Mouse (Mus musculus): Measurements from ENCODE around the gene Nrg3. TPM values are rescaled to one million over a fixed set of nuclear protein-coding genes. Genes with fewer than 3 reads are reported as not detected.

The Nrg3 gene
- polyA plus RNA-seq, 1 experiment from 2014 or later = 17.0 TPM

DNA sequence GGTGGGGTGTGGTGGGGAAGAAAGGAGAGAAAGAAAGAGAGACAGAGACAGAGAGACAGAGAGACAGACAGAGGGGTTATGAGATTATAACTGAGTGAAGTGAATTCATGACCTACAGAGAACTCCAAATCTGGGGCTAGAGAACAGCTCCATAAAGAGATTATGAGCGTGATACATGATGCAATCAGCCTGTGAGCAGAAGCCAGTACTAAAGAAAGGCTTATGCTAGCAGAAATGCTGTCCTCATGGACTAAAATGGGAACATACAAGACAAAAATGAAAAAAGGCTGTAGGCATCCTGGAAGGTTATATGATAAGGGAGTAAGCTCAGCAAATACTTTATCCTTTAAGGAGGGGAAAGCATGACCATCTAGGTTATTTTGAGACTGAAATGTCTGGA, 99.7 kb downstream of the Nrg3 start:
- ATAC-seq (ENCODE audit: low FRiP score) = no peak
- Histone ChIP-seq H3K9ac (replicated peaks) (no peak overlapping the region), H3K36me3 (no peaks in the 10 kb centered on the region), H3K27me3 (replicated peaks) (no peaks in the 10 kb centered on the region), H3K4me2 (no peak overlapping the region), H3K4me1 (no peaks in the 10 kb centered on the region), H3K27ac (replicated peaks) (no peak overlapping the region), H3K9me3 (replicated peaks) (no peaks in the 10 kb centered on the region), H3K4me3 (replicated peaks) (no peak overlapping the region)
- WGBS = 71% methylated on average over 1 of the region's 1 CpGs

DNA sequence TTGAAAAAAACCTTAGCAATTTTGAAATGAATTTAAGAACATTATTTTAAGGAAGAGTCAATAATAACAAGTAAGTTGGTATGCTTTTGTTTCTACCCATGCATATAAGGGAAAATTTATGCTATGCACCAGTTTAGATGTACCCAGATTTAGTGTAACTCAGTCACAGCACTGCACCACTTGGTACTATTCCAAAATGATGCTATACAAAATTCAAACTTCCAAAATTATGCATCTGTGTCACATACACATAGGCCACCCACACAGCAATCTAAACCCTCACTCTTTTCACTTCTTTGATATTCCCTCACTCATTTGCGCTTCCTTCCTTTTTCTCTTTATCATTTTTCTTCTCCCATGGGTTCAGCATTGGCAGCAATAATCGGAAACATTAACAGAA, 116.6 kb downstream of the Nrg3 start:
- Histone ChIP-seq H3K27me3 (replicated peaks) (no peaks in the 10 kb centered on the region), H3K4me3 (replicated peaks) (no peak overlapping the region), H3K4me1 (no peaks in the 10 kb centered on the region), H3K27ac (replicated peaks) (no peak overlapping the region), H3K9me3 (replicated peaks) (no peaks in the 10 kb centered on the region), H3K4me2 (no peak overlapping the region), H3K36me3 (no peaks in the 10 kb centered on the region), H3K9ac (replicated peaks) (no peak overlapping the region)
- 75% methylated on average over 2 of the region's 2 CpGs for WGBS
- ATAC-seq (ENCODE audit: low FRiP score) = no peak

GRCm38 (mm10) chr14:39351979-39352737, 120.7 kb downstream of the Nrg3 start:
- ATAC-seq (ENCODE audit: low FRiP score) = no peak
- Histone ChIP-seq H3K27ac (replicated peaks) (no peak overlapping the region), H3K4me2 (no peak overlapping the region), H3K4me1 (no peaks in the 10 kb centered on the region), H3K9me3 (replicated peaks) (no peaks in the 10 kb centered on the region), H3K4me3 (replicated peaks) (no peak overlapping the region), H3K9ac (replicated peaks) (no peak overlapping the region), H3K27me3 (replicated peaks) (no peaks in the 10 kb centered on the region), H3K36me3 (no peaks in the 10 kb centered on the region)
- WGBS = 82% methylated on average over 4 of the region's 4 CpGs

- 56% methylated on average over 4 of the region's 4 CpGs for WGBS
- H3K27ac ChIP-seq (replicated peaks) = no peak overlapping the region
- no peaks in the 10 kb centered on the region for H3K9me3 ChIP-seq (replicated peaks)
- no peak overlapping the region for H3K9ac ChIP-seq (replicated peaks)
- no peaks in the 10 kb centered on the region for H3K27me3 ChIP-seq (replicated peaks)
- peak; percentile 91 for ATAC-seq (ENCODE audit: low FRiP score)
- H3K4me3 ChIP-seq (replicated peaks) = no peak overlapping the region
- H3K4me1 ChIP-seq = no peaks in the 10 kb centered on the region; the same call in 1 of the 2 replicates
- H3K4me2 ChIP-seq = no peak overlapping the region
- no peaks in the 10 kb centered on the region for H3K36me3 ChIP-seq
These were observed 155.3 kb downstream of the Nrg3 start for GRCm38 (mm10) chr14:39317424-39318110.

GRCm38 (mm10) chr14:39314111-39314510, 158.8 kb downstream of the Nrg3 start:
- Histone ChIP-seq H3K9me3 (replicated peaks) (no peaks in the 10 kb centered on the region), H3K27ac (replicated peaks) (no peak overlapping the region), H3K9ac (replicated peaks) (no peak overlapping the region), H3K4me2 (no peak overlapping the region), H3K36me3 (no peaks in the 10 kb centered on the region), H3K4me3 (replicated peaks) (no peak overlapping the region), H3K4me1 (no peaks in the 10 kb centered on the region; the same call in 1 of the 2 replicates), H3K27me3 (replicated peaks) (no peaks in the 10 kb centered on the region)
- no peak for ATAC-seq (ENCODE audit: low FRiP score)

DNA sequence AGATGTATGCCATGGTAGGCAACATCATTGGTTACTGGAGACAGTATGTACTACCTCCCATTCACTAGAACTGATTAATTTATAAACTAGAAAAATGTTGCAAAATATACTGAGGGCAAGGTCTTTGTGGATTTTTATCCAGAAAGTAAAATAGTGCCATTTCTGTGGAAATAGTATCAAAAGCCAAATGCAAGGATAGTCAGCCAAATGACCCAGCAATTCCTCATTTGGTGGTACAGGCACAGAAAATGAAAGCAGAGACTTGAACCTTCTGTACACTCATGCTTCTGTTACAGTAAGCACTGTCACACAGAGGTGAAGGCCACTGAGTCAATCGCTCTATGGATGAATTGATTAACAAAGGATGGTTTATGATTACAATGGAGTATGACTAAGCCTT, 207.8 kb downstream of the Nrg3 start:
- no peak overlapping the region for H3K27ac ChIP-seq (replicated peaks)
- H3K36me3 ChIP-seq = no peaks in the 10 kb centered on the region
- no peak overlapping the region for H3K9ac ChIP-seq (replicated peaks)
- H3K4me1 ChIP-seq = no peaks in the 10 kb centered on the region
- no peaks in the 10 kb centered on the region for H3K27me3 ChIP-seq (replicated peaks)
- no peaks in the 10 kb centered on the region for H3K9me3 ChIP-seq (replicated peaks)
- WGBS = 88% methylated on average over 1 of the region's 1 CpGs
- H3K4me2 ChIP-seq = no peak overlapping the region
- no peak overlapping the region for H3K4me3 ChIP-seq (replicated peaks)
- ATAC-seq (ENCODE audit: low FRiP score) = no peak

DNA sequence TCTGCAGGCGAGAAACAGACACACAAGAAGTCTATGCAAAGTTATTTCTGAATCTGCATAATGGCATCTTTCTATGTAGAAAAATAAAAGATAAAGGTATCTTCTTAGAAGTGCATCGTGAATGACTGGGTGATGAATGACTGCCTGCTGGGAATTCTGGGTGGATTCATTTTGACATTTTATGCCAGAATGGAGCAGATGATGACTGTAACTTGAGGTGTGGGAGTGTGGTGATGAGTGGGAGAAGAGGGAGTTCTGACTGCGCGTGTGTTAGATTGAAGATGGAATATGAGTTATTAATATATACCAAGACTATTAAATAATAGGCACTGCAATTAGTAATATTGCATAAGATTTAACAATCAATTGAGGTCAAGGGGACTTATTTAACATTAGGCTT, 208.5 kb downstream of the Nrg3 start:
- whole genome bisulfite sequencing = 91% methylated on average over 4 of the region's 4 CpGs
- no peak overlapping the region for H3K9ac ChIP-seq (replicated peaks)
- no peak overlapping the region for H3K4me3 ChIP-seq (replicated peaks)
- no peak for ATAC-seq (ENCODE audit: low FRiP score)
- no peaks in the 10 kb centered on the region for H3K36me3 ChIP-seq
- no peak overlapping the region for H3K27ac ChIP-seq (replicated peaks)
- no peaks in the 10 kb centered on the region for H3K4me1 ChIP-seq
- H3K9me3 ChIP-seq (replicated peaks) = no peaks in the 10 kb centered on the region
- no peak overlapping the region for H3K4me2 ChIP-seq
- no peaks in the 10 kb centered on the region for H3K27me3 ChIP-seq (replicated peaks)

DNA sequence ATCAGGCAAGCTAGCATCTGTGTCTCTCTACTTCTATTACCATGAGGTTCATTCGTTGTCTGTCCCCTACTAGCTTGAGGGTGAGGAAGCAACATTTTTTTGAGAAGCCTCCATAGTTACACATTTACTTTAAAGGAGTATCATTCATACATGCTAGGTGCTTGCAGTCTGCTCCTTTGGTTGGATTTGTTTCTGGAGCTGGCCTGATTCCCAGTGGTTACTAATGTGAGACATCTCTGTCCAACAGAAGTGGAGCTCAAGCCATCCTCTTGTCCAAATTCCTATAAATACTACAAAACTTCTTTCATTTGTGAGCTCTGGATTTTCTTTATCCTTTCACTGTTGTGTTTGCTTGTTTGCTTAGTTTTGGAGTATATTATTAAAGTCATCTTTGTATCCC, 211.9 kb downstream of the Nrg3 start:
- 94% methylated on average over 1 of the region's 1 CpGs for WGBS
- no peak overlapping the region for H3K4me3 ChIP-seq (replicated peaks)
- no peaks in the 10 kb centered on the region for H3K36me3 ChIP-seq
- no peak overlapping the region for H3K9ac ChIP-seq (replicated peaks)
- no peak overlapping the region for H3K27ac ChIP-seq (replicated peaks)
- no peaks in the 10 kb centered on the region for H3K4me1 ChIP-seq
- H3K4me2 ChIP-seq = no peak overlapping the region
- ATAC-seq (ENCODE audit: low FRiP score) = no peak
- H3K27me3 ChIP-seq (replicated peaks) = no peaks in the 10 kb centered on the region
- H3K9me3 ChIP-seq (replicated peaks) = no peaks in the 10 kb centered on the region

DNA sequence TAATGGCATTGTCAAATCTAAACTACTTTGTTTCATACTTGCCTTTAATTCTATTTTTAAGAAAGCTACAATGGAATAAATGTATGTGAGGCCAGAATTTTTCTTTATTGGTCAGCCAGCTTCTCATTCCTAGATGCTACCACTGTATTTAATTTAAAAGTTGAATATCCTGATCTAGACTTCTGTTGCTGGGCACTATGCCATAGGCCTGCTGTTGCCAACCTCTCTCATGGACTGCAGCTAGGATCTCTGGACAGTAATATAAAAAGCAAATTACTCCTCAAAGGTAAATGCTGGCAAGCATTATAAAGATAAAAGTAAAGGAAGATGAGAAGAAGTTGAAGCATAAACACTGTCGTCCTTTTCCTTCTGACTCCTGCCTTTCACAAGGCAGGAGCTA, 217.5 kb downstream of the Nrg3 start:
- Histone ChIP-seq H3K36me3 (no peaks in the 10 kb centered on the region), H3K27me3 (replicated peaks) (no peaks in the 10 kb centered on the region), H3K9ac (replicated peaks) (no peak overlapping the region), H3K27ac (replicated peaks) (no peak overlapping the region), H3K4me1 (no peaks in the 10 kb centered on the region), H3K4me3 (replicated peaks) (no peak overlapping the region), H3K9me3 (replicated peaks) (no peaks in the 10 kb centered on the region), H3K4me2 (no peak overlapping the region)
- 46% methylated on average over 1 of the region's 1 CpGs for WGBS
- no peak for ATAC-seq (ENCODE audit: low FRiP score)

DNA sequence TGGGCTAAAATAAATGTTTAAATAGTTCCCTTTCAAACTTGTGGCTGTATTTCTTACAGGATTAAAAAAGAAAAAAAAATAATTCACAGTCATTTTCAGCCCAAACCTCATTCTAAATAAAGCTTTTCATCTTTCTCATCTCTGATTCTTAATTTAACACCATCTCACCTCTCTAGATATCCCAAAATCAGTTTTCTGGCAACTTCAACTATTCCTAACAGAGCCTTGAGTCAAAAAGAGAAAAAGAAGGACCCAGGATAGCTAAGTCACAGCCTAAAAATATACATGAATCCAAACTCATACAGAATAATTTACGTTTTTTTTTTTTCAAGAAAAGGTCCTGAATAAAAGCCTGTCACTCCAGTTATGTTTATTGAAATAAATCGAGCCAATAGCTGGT, 232.6 kb downstream of the Nrg3 start:
- no peak for ATAC-seq (ENCODE audit: low FRiP score)
- Histone ChIP-seq H3K27ac (replicated peaks) (no peak overlapping the region), H3K4me1 (no peaks in the 10 kb centered on the region), H3K9ac (replicated peaks) (no peak overlapping the region), H3K4me3 (replicated peaks) (no peak overlapping the region), H3K36me3 (no peaks in the 10 kb centered on the region), H3K4me2 (no peak overlapping the region), H3K27me3 (replicated peaks) (no peaks in the 10 kb centered on the region), H3K9me3 (replicated peaks) (no peaks in the 10 kb centered on the region)
- 69% methylated on average over 2 of the region's 2 CpGs for WGBS

- no peak overlapping the region for H3K4me2 ChIP-seq
- no peak for ATAC-seq (ENCODE audit: low FRiP score)
- H3K4me3 ChIP-seq (replicated peaks) = no peak overlapping the region
- H3K27me3 ChIP-seq (replicated peaks) = no peaks in the 10 kb centered on the region
- H3K27ac ChIP-seq (replicated peaks) = no peak overlapping the region
- 86% methylated on average over 1 of the region's 1 CpGs for whole genome bisulfite sequencing
- H3K4me1 ChIP-seq = no peaks in the 10 kb centered on the region
- no peaks in the 10 kb centered on the region for H3K9me3 ChIP-seq (replicated peaks)
- H3K36me3 ChIP-seq = no peaks in the 10 kb centered on the region
- H3K9ac ChIP-seq (replicated peaks) = no peak overlapping the region
These were observed 261.4 kb downstream of the Nrg3 start for GRCm38 (mm10) chr14:39211472-39211871.

DNA sequence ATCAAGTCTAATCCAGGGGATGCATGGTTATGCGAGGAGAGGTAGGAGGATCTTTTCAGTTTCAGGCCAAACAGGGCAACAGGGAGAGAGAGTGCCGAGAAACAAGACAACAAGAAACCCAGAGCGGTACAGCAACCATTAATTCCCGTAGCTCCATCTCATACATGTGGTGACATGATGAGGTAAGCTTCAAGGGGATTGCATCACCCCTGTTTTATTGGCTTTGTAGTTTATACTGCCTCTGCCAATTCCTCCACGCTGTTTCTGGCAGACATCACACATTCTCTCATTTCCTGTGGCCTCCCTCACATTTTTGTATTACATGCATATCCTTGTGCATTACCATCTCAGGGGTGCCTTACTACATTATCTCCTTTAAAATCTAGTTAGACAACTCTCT, 280.9 kb downstream of the Nrg3 start:
- no peak overlapping the region for H3K4me2 ChIP-seq
- H3K9me3 ChIP-seq (replicated peaks) = no peaks in the 10 kb centered on the region
- no peak overlapping the region for H3K27ac ChIP-seq (replicated peaks)
- no peak overlapping the region for H3K9ac ChIP-seq (replicated peaks)
- H3K4me3 ChIP-seq (replicated peaks) = no peak overlapping the region
- no peaks in the 10 kb centered on the region for H3K36me3 ChIP-seq
- 77% methylated on average over 5 of the region's 5 CpGs for WGBS
- ATAC-seq (ENCODE audit: low FRiP score) = no peak
- no peaks in the 10 kb centered on the region for H3K27me3 ChIP-seq (replicated peaks)
- no peaks in the 10 kb centered on the region for H3K4me1 ChIP-seq

Measured in neural tube, embryonic 15.5 days (tissue).